Mouse (Mus musculus): ENCODE measurements at regions not wholly inside any gene's neighbourhood (a gene's known extent, or its start where the extent isn't known, plus 50 kb on each side); places are given as distances from the start of the nearest gene placed in this dataset.
"Not testable (repeated sequence)": the region's sequence is repeated elsewhere in the genome, so short reads cannot be mapped to it uniquely, and the experiment has no call there.

DNA sequence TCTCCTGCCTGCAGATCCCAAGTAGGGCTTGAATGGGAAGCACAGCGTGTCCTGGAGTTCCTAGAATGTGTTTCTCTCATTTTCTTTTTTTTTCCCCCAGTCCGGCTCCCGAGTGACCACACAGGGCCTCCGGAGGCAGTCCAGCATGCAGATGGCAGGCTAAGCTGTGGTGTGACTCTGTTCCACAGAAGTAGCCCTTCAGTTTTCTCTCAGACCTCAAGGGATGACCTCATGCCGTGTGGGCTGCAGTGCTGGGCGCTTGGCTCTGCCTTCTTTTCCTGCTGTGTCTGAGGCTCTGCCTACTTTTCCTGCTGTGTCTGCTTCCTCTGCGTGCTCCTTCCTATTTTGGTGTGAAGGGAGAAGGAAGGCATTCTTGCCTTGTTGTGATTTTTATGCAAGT lies 230.8 kb downstream of the Cd109 start:
- no peaks in the 10 kb centered on the region for H3K27me3 ChIP-seq (replicated peaks)
- peak; percentile 56; the same call in 1 of the 2 replicates for ATAC-seq (replicated peaks)
- peaks cover 5% of the 10 kb centered on the region; the same call in 1 of the 2 replicates for H3K4me1 ChIP-seq
- no peaks in the 10 kb centered on the region for H3K36me3 ChIP-seq (replicated peaks)
- no peak overlapping the region for H3K9ac ChIP-seq
- H3K4me2 ChIP-seq = peak overlapping the region; percentile 28; the same call in 1 of the 2 replicates
- no peak overlapping the region for H3K27ac ChIP-seq
- no peak overlapping the region for H3K4me3 ChIP-seq
- H3K9me3 ChIP-seq = no peaks in the 10 kb centered on the region
- WGBS = 16% methylated on average over 7 of the region's 7 CpGs

DNA sequence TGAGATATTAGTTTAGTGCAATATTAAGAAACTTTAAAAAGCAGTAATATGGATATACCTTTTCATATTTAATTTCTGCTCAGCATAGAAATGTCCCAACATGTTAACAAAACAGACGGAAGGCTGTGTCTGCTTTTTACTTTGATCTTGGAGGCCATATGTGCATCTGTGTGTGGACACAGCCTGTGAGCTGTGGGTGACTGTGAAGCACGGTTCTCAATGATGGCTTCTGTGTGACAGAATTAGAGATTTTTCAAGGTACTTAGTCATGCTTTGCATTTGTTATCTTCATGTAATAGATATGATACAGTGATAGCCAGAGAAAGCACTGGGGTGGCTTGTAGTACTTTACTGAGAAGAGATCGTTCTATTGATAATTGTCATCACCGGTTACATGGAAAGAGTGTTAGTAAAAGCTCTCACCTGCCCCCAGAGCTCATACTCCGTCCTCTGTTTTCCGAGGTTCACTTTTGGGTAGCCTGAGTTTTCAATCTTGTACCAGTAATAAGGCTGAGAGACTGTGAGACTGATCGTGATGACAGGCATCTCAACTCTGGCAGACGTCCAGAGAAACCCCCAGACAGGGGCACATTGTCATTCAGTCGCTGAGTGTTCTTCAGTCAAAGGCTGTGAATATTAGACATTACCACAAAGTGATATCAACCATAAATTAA lies 232.7 kb downstream of the Cd109 start:
- WGBS = 38% methylated on average over 9 of the region's 9 CpGs
- Histone ChIP-seq H3K4me1 (peaks cover 5% of the 10 kb centered on the region; the same call in 1 of the 2 replicates), H3K4me2 (no peak overlapping the region), H3K27me3 (replicated peaks) (no peaks in the 10 kb centered on the region), H3K4me3 (no peak overlapping the region), H3K36me3 (replicated peaks) (no peaks in the 10 kb centered on the region), H3K9ac (no peak overlapping the region), H3K27ac (no peak overlapping the region), H3K9me3 (no peaks in the 10 kb centered on the region)
- peak; percentile 58; the same call in 1 of the 2 replicates for ATAC-seq (replicated peaks)

DNA sequence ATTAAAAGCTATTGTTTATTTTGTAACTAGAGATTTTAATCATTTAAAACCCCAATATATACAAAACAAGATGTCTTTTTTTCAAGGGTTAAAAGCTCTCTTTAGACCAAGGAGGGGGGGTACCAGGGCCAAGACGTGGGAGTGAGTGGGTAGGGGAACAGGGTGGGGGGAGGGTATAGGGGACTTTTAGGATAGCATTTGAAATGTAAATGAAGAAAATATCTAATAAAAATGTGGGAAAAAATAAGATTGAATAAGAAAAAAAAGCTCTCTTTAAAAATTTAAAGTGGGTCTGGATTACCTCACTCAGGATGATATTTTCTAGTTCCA lies 233.2 kb downstream of the Cd109 start:
- not testable (repeated sequence) for H3K27ac ChIP-seq; H3K4me3 ChIP-seq; H3K4me2 ChIP-seq; ATAC-seq (replicated peaks); H3K9ac ChIP-seq; H3K27me3 ChIP-seq (replicated peaks); H3K36me3 ChIP-seq (replicated peaks); H3K9me3 ChIP-seq; H3K4me1 ChIP-seq
- WGBS = 50% methylated on average over 1 of the region's 1 CpGs

- no peak overlapping the region for H3K27ac ChIP-seq
- H3K9me3 ChIP-seq = no peaks in the 10 kb centered on the region
- H3K4me2 ChIP-seq = no peak overlapping the region
- H3K9ac ChIP-seq = no peak overlapping the region
- H3K27me3 ChIP-seq (replicated peaks) = no peaks in the 10 kb centered on the region
- no peaks in the 10 kb centered on the region for H3K36me3 ChIP-seq (replicated peaks)
- no peak for ATAC-seq (replicated peaks)
- no peak overlapping the region for H3K4me3 ChIP-seq
- WGBS = 98% methylated on average over 1 of the region's 1 CpGs
- H3K4me1 ChIP-seq = no peaks in the 10 kb centered on the region
These were observed 241.6 kb downstream of the Cd109 start for GRCm38 (mm10) chr9:78856981-78857380.

DNA sequence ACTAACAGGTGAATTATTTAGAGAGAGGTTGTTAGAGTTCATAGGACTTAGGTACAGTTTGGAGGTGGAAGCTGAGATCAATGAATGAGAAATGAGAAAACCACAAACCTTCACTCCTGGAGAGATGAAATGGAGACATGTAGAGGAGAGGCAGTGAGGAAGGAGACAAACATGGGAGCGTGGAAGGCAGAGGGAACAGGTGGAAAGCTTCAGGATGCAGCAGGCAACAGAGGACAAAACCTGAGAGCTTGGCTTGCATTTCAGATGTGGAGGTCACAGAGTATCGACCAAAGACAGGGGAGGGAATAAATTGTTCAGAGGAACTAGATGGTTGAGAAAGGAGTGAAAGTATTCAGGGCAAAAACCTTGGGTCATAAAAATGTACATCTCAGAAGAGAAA lies 244.6 kb downstream of the Cd109 start:
- no peak for ATAC-seq (replicated peaks)
- Histone ChIP-seq H3K4me3 (no peak overlapping the region), H3K4me1 (no peaks in the 10 kb centered on the region), H3K4me2 (no peak overlapping the region), H3K9me3 (no peaks in the 10 kb centered on the region), H3K9ac (no peak overlapping the region), H3K27me3 (replicated peaks) (no peaks in the 10 kb centered on the region), H3K36me3 (replicated peaks) (no peaks in the 10 kb centered on the region), H3K27ac (no peak overlapping the region)
- 77% methylated on average over 2 of the region's 2 CpGs for WGBS

- 74% methylated on average over 2 of the region's 2 CpGs for WGBS
- no peak for ATAC-seq (replicated peaks)
These were observed 257.2 kb downstream of the Cd109 start for GRCm38 (mm10) chr9:78872561-78872960.

DNA sequence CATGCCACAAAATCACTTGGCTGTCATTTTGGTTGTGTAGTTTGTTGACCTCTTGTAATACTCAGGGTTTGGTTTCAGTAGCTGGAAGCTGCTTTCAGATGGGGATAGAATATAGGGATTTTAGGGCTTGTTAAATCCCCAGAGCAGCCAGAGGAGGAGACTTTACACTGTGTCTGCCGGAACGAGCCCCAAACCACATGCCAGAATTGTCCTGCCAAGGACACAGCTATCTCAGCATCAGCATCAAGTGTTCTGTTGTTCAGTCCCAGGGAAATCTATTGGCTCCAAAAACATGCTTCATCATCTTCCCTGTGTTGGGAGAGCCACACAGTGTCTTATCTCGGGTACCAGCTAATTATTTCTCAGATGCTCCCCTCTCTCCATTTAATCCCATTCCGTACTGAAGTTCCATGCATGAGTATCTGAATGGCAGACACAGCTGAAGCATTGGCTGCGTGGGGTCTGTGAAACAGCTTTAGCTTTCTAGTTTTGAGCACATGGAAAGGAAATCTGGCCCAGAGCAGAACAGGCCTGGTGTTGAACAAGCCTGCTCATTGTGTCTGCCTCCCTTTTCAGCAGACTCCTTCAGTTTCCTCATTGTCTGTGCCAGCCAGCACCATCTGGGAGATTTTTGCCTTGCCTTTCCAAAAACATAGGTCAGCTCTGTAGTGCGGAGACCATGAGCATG lies 264.8 kb downstream of the Cd109 start:
- Histone ChIP-seq H3K27me3 (replicated peaks) (no peaks in the 10 kb centered on the region), H3K9ac (no peak overlapping the region), H3K36me3 (replicated peaks) (no peaks in the 10 kb centered on the region), H3K9me3 (no peaks in the 10 kb centered on the region), H3K4me3 (no peak overlapping the region), H3K4me1 (peaks cover 18% of the 10 kb centered on the region), H3K27ac (peak overlapping the region; percentile 62), H3K4me2 (no peak overlapping the region)
- peak; percentile 90 for ATAC-seq (replicated peaks)
- WGBS = 15% methylated on average over 6 of the region's 6 CpGs

More at GRCm38 (mm10) chr9:78872561-78872960, 257.2 kb downstream of the Cd109 start:
- no peak overlapping the region for H3K9ac ChIP-seq
- H3K36me3 ChIP-seq (replicated peaks) = no peaks in the 10 kb centered on the region
- H3K4me2 ChIP-seq = no peak overlapping the region
- H3K27ac ChIP-seq = no peak overlapping the region
- H3K27me3 ChIP-seq (replicated peaks) = no peaks in the 10 kb centered on the region
- H3K4me3 ChIP-seq = no peak overlapping the region
- H3K4me1 ChIP-seq = no peaks in the 10 kb centered on the region
- H3K9me3 ChIP-seq = no peaks in the 10 kb centered on the region

DNA sequence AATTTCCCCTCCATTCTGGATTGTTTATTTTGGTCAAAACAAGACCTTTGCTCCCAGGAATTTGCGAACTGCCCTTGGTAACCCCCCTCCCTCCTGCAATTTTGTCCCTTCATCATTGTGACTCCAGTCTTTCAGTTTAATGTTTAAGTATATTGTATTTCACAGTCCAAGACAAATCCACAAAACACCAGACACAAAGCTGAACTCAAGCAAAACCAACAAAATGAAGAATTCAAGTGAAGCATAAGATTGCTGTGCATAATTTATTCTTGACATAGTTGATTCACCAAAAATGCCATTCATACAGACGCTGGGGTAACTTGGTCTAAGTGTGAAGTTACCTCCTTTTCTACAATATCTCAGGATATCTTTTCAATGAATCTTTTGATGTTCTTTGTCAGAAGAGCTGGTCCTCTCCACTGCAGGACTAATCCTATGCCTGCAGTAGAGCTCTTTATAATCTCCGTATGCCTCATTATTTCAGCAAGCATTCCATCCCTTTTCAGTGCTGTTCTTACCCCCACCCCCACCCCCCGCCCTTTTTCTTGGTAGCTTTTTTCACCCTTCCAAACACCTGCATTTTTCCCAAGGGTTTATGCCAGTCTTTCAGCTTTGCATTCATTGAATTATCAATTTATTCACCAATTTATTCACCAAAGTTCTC lies 265.4 kb downstream of the Cd109 start:
- no peak overlapping the region for H3K9ac ChIP-seq

DNA sequence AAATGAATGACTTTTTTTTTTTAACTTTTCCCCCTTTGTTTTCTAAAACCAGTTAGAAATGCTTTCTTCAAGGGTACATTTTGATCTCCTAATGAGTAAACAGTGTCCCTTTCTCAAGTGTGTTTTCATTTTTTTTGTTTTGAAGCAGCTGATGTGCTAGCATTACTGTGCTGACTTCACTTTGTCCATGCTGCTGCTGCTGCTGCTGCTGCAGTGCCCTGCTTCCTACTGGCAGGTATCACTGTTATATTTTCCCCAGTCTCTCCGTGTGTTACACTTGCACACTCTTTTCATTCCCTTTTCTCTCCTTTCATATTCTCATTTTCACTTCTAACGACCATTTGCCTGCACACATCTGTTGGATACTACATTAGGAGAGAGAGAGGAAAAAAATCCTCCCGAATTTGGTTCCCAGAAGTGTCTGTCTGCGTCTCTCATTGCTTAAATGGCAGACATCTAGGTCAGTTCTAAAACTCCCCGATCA lies 266.0 kb downstream of the Cd109 start:
- WGBS = 30% methylated on average over 5 of the region's 5 CpGs
- H3K4me3 ChIP-seq = no peak overlapping the region
- H3K36me3 ChIP-seq (replicated peaks) = no peaks in the 10 kb centered on the region
- H3K27ac ChIP-seq = peak overlapping the region; percentile 50; the same call in 1 of the 2 replicates
- no peak overlapping the region for H3K9ac ChIP-seq
- ATAC-seq (replicated peaks) = peak; percentile 70
- peak overlapping the region; percentile 32; the same call in 1 of the 2 replicates for H3K4me2 ChIP-seq
- no peaks in the 10 kb centered on the region for H3K27me3 ChIP-seq (replicated peaks)
- H3K9me3 ChIP-seq = no peaks in the 10 kb centered on the region
- H3K4me1 ChIP-seq = peaks cover 18% of the 10 kb centered on the region

More for the DNA sequence above, 265.4 kb downstream of the Cd109 start:
- H3K27me3 ChIP-seq (replicated peaks) = no peaks in the 10 kb centered on the region
- peaks cover 18% of the 10 kb centered on the region for H3K4me1 ChIP-seq
- H3K27ac ChIP-seq = peak overlapping the region; percentile 62
- ATAC-seq (replicated peaks) = peak; percentile 75
- H3K36me3 ChIP-seq (replicated peaks) = no peaks in the 10 kb centered on the region
- no peak overlapping the region for H3K4me2 ChIP-seq
- 11% methylated on average over 4 of the region's 4 CpGs for WGBS
- H3K9me3 ChIP-seq = no peaks in the 10 kb centered on the region
- H3K4me3 ChIP-seq = no peak overlapping the region

DNA sequence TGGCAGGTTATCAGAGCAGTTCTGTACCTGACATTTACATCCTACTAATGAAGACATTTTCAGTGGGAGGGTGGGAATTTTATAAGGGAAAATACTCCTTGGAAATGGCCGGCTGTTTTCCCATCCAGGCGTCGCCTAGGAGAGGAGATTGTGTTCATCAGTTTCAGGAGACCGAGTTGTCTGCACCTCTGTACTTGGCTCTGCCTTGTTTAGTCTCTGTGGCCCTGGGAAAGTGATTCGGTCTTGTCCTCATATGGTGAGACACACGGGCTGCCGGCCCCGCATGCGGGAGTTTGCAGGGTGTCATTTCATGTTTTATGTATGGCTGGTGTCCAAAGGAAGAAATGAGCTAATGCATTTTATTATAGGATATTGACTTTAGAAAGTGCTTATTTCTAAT lies 287.9 kb downstream of the Cd109 start:
- 80% methylated on average over 9 of the region's 9 CpGs for WGBS
- H3K9me3 ChIP-seq = no peaks in the 10 kb centered on the region
- H3K27ac ChIP-seq = no peak overlapping the region
- H3K4me2 ChIP-seq = no peak overlapping the region
- no peak overlapping the region for H3K9ac ChIP-seq
- no peak overlapping the region for H3K4me3 ChIP-seq
- H3K4me1 ChIP-seq = no peaks in the 10 kb centered on the region
- no peaks in the 10 kb centered on the region for H3K36me3 ChIP-seq (replicated peaks)
- ATAC-seq (replicated peaks) = no peak
- no peaks in the 10 kb centered on the region for H3K27me3 ChIP-seq (replicated peaks)

DNA sequence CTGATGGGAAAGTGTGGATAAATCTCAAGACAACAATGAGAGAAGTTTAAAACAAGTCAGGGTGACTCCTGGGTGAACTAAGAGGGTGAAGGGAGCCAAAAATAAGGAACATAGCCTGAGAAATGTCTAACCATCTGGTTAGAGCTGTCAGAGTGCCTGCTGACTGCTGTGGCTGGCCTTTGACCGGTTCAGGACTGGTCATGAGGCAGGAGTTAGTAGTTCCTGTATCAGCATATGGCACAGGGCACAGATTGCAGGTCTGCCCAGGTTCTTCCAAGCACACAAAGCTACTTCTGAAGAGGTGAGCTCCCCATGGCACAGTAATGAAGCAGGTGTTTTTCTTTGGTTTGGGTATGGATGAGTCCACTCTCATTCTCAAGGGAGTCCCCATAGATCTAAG lies 302.0 kb downstream of the Cd109 start:
- Histone ChIP-seq H3K27ac (no peak overlapping the region), H3K9me3 (no peaks in the 10 kb centered on the region), H3K4me2 (no peak overlapping the region), H3K9ac (no peak overlapping the region), H3K4me3 (no peak overlapping the region), H3K27me3 (replicated peaks) (no peaks in the 10 kb centered on the region), H3K36me3 (replicated peaks) (no peaks in the 10 kb centered on the region), H3K4me1 (no peaks in the 10 kb centered on the region)
- no peak for ATAC-seq (replicated peaks)
- WGBS = 91% methylated on average over 1 of the region's 1 CpGs

- Histone ChIP-seq H3K27me3 (replicated peaks) (no peaks in the 10 kb centered on the region), H3K9ac (no peak overlapping the region), H3K4me1 (no peaks in the 10 kb centered on the region), H3K36me3 (replicated peaks) (no peaks in the 10 kb centered on the region), H3K9me3 (no peaks in the 10 kb centered on the region), H3K4me3 (no peak overlapping the region), H3K4me2 (no peak overlapping the region), H3K27ac (no peak overlapping the region)
- no peak for ATAC-seq (replicated peaks)
- 85% methylated on average over 7 of the region's 7 CpGs for WGBS
These were observed 310.7 kb downstream of the Cd109 start for GRCm38 (mm10) chr9:78925977-78926593.

Measured in midbrain, embryonic 15.5 days (tissue).